Mouse (Mus musculus) liver, adult 2 months (tissue): Measurements from ENCODE around the gene Scarb1.

Experiments used
- CTCF ChIP-seq: fragments of 200-500 bp; IDR thresholded peaks from 2 replicates; pipeline ENCODE4 v1.5.1; 2011; ENCODE audit warnings: low read depth, low read length, control low read depth
- POLR2A ChIP-seq: fragments of 200-500 bp; IDR thresholded peaks from 2 replicates; pipeline ENCODE4 v1.6.1; 2011; ENCODE audit warnings: low read length, control low read depth; ENCODE audit not compliant: insufficient read depth; ENCODE audit errors: extremely low read depth

DNA sequence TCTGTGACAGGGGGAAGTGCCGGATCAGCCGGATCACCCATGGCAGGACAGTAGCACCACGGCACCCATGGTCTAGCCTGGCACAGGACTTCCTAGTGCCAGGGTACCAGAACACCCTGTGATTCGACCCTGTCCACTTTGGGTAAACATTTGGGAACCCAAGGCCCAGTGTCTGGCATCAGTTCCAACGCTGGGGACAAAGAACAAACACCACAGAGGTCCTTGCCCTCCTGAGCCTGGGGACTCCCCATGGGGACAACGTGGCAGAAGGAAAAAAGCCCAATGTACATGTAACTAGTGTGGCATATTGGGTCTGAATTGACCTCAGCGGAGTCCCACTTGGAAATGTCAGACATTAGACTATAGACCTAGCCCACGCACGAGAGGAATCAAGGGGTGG lies 10.7 kb downstream of the Scarb1 start:
- no peak for TF ChIP-seq POLR2A
- TF ChIP-seq CTCF: no peak
